Mouse (Mus musculus): ENCODE measurements around the gene Acsf3. TPM values are rescaled to one million over a fixed set of nuclear protein-coding genes. Genes with fewer than 3 reads are reported as not detected.

Gene Acsf3
- total RNA-seq, 1 experiment: 11.7 TPM

DNA sequence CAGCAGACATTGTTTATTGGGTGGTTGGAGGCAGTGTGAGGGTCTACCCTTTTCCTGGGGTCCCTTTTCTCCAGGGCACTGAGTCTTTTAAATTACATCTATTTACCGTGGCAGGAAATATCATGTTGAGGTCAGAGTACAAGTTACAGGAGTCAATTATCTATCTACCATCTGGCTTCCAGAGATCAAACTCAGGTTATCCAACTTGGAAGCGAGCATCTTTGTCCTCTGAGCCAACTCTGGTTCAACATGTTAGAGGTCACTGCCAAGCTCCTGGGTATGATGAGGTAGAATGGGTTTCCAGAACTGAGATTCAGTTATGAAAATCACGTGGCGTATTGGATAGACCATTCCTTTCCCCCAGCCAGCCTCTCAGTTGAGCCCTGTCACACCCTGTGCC is 79.8 kb downstream of the Acsf3 start:
- H3K27ac ChIP-seq (ENCODE audit: insufficient read depth, low read depth, low read length, poor library complexity, severe bottlenecking): no peak overlapping the region
- H3K36me3 ChIP-seq (ENCODE audit: control insufficient read depth, insufficient read depth, low read length, poor library complexity, severe bottlenecking): no peaks in the 10 kb centered on the region
- in situ Hi-C loops (cut with MboI; ENCODE audit: low sequenced_read_pairs in 2 of 2, unreplicated experiment in 2 of 2): no loop called here
- no peak for TF ChIP-seq ZNF384 (IDR thresholded peaks at IDR 0.05; ENCODE audit: low read depth, low read length)
- no peaks in the 10 kb centered on the region; a peak in 1 of 4 replicates for H3K4me1 ChIP-seq (ENCODE audit: control insufficient read depth in 2 of 2, insufficient read depth in 2 of 2, low read length in 2 of 2, poor library complexity in 1 of 2)
- DNase-seq (ENCODE audit: low read depth, low spot score): no peak
- no peak overlapping the region for H3K9ac ChIP-seq (ENCODE audit: insufficient read depth, low read depth, low read length, poor library complexity, severe bottlenecking)
- no peak overlapping the region for H3K4me3 ChIP-seq (ENCODE audit: insufficient read depth in 1 of 2, low read depth in 1 of 2, low read length in 2 of 2, poor library complexity in 1 of 2, severe bottlenecking in 1 of 2)
- H3K9me3 ChIP-seq (ENCODE audit: control insufficient read depth, insufficient read depth, low read depth, low read length): no peaks in the 10 kb centered on the region

DNA sequence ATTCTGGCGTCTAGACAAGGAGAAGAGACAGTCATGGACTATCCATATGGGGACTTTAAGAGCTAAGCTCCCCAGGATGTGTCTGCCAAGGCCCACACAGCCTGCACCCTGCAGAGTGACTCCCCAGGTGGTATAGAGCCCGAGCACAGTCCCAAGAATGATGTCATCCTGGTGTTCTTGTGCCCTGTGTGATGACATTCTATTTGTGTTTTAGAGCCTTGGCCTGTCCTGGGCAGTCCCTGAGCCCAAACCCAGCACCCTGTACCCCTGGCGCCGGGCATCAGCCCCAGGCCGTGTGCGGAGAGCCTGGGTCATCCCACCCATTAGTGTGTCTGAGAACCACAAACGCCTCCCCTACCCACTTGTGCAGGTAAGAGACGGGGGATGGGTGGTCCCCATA is 81.0 kb downstream of the Acsf3 start:
- DNase-seq (ENCODE audit: low read depth, low spot score): no peak
- Histone ChIP-seq H3K9ac (ENCODE audit: insufficient read depth, low read depth, low read length, poor library complexity, severe bottlenecking) (no peak overlapping the region), H3K27ac (ENCODE audit: insufficient read depth, low read depth, low read length, poor library complexity, severe bottlenecking) (no peak overlapping the region), H3K36me3 (ENCODE audit: control insufficient read depth, insufficient read depth, low read length, poor library complexity, severe bottlenecking) (no peaks in the 10 kb centered on the region), H3K4me3 (ENCODE audit: insufficient read depth in 1 of 2, low read depth in 1 of 2, low read length in 2 of 2, poor library complexity in 1 of 2, severe bottlenecking in 1 of 2) (no peak overlapping the region), H3K9me3 (ENCODE audit: control insufficient read depth, insufficient read depth, low read depth, low read length) (no peaks in the 10 kb centered on the region), H3K4me1 (ENCODE audit: control insufficient read depth in 2 of 2, insufficient read depth in 2 of 2, low read length in 2 of 2, poor library complexity in 1 of 2) (no peaks in the 10 kb centered on the region; a peak in 1 of 4 replicates)
- TF ChIP-seq CHD2 (IDR thresholded peaks at IDR 0.05; ENCODE audit: low read depth, low read length) (no peak), HCFC1 (IDR thresholded peaks at IDR 0.05; ENCODE audit: borderline replicate concordance, insufficient read depth, low read length) (no peak), MAFK (IDR thresholded peaks at IDR 0.05; ENCODE audit: insufficient read depth, low read depth, low read length) (no peak)
- in situ Hi-C loops (cut with MboI; ENCODE audit: low sequenced_read_pairs in 2 of 2, unreplicated experiment in 2 of 2): no loop called here

DNA sequence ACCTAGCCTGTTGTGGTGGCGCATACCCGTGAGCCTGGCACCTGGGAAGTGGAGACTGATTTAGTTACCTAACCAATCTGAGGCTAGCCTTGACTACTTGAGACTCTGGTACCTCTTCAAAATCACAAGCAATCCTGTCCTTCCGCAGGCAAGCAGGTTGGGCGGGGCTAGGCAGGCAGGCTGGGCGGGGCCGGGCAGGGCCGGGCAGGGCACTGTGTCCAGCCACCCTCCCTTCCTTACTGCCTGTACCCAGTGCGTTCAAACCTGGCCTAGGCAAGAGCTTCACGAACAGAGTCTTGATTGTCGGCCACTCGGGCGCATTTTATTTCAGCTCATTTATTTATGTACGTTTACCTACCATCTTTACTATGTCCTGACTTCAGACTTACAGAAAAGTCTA is 84.6 kb downstream of the Acsf3 start:
- no peak for TF ChIP-seq ZC3H11A (IDR thresholded peaks at IDR 0.05; ENCODE audit: borderline replicate concordance, low read depth, low read length)
- no peaks in the 10 kb centered on the region for H3K9me3 ChIP-seq (ENCODE audit: control insufficient read depth, insufficient read depth, low read depth, low read length)
- H3K27ac ChIP-seq (ENCODE audit: insufficient read depth, low read depth, low read length, poor library complexity, severe bottlenecking): no peak overlapping the region
- H3K36me3 ChIP-seq (ENCODE audit: control insufficient read depth, insufficient read depth, low read length, poor library complexity, severe bottlenecking): no peaks in the 10 kb centered on the region
- H3K9ac ChIP-seq (ENCODE audit: insufficient read depth, low read depth, low read length, poor library complexity, severe bottlenecking): no peak overlapping the region
- in situ Hi-C loops (cut with MboI; ENCODE audit: low sequenced_read_pairs in 2 of 2, unreplicated experiment in 2 of 2): no loop called here
- H3K4me3 ChIP-seq (ENCODE audit: insufficient read depth in 1 of 2, low read depth in 1 of 2, low read length in 2 of 2, poor library complexity in 1 of 2, severe bottlenecking in 1 of 2): no peak overlapping the region
- DNase-seq (ENCODE audit: low read depth, low spot score): no peak
- no peaks in the 10 kb centered on the region for H3K4me1 ChIP-seq (ENCODE audit: control insufficient read depth in 2 of 2, insufficient read depth in 2 of 2, low read length in 2 of 2, poor library complexity in 1 of 2)

DNA sequence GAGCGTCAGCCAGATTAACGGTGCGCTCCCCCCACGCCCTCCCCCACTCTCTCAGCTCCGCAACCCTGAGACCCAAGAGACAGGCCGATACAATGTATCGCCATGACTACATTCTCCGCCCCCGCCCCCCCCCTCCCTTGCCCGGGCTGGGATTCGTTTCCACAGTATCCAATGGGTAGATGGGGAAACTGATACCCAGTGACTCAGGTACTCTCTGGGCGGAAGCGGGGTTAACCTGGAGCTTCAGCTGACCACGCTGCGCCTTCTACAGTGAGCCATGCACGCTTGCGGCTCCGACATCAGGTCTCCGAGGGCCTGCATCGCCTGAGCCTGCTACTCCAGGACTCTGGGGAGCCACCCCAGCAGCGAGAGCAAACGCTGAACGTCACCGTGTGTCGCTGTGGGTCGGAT is 89.4 kb downstream of the Acsf3 start:
- H3K36me3 ChIP-seq (ENCODE audit: control insufficient read depth, insufficient read depth, low read length, poor library complexity, severe bottlenecking): no peaks in the 10 kb centered on the region
- H3K9me3 ChIP-seq (ENCODE audit: control insufficient read depth, insufficient read depth, low read depth, low read length): no peaks in the 10 kb centered on the region
- H3K9ac ChIP-seq (ENCODE audit: insufficient read depth, low read depth, low read length, poor library complexity, severe bottlenecking): no peak overlapping the region
- H3K27ac ChIP-seq (ENCODE audit: insufficient read depth, low read depth, low read length, poor library complexity, severe bottlenecking): no peak overlapping the region
- H3K4me1 ChIP-seq (ENCODE audit: control insufficient read depth in 2 of 2, insufficient read depth in 2 of 2, low read length in 2 of 2, poor library complexity in 1 of 2): peaks cover 0 to under 1% of the 10 kb centered on the region in 2 experiments; a peak in 1 of 4 replicates
- TF ChIP-seq HCFC1 (IDR thresholded peaks at IDR 0.05; ENCODE audit: borderline replicate concordance, insufficient read depth, low read length): no peak
- TF ChIP-seq CHD2 (IDR thresholded peaks at IDR 0.05; ENCODE audit: low read depth, low read length): no peak
- no peak for TF ChIP-seq ZNF384 (IDR thresholded peaks at IDR 0.05; ENCODE audit: low read depth, low read length)
- no peak for TF ChIP-seq MAFK (IDR thresholded peaks at IDR 0.05; ENCODE audit: insufficient read depth, low read depth, low read length)
- no peak for TF ChIP-seq ZC3H11A (IDR thresholded peaks at IDR 0.05; ENCODE audit: borderline replicate concordance, low read depth, low read length)
- H3K4me3 ChIP-seq (ENCODE audit: insufficient read depth in 1 of 2, low read depth in 1 of 2, low read length in 2 of 2, poor library complexity in 1 of 2, severe bottlenecking in 1 of 2): no peak overlapping the region
- in situ Hi-C loops (cut with MboI; ENCODE audit: low sequenced_read_pairs in 2 of 2, unreplicated experiment in 2 of 2): no loop called here
- no peak for DNase-seq (ENCODE audit: low read depth, low spot score)

DNA sequence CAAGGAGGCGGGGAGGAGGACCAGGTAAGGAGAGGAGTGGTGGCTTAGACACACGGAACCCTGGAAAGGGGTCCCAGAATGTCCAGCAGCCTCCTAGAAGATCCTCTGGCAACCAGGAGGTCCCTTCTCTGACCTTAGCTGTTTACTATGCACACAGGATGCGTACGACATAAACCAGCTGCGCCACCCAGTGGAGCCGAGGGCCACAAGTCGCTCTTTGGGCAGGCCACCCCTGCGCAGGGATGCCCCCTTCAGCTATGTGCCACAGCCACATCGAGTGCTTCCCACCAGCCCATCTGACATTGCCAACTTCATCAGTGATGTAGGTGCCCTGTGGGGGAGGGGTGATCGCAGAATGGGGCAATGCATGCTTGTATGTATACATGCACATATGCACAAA is 90.2 kb downstream of the Acsf3 start:
- peaks cover 0 to 5% of the 10 kb centered on the region in 2 experiments; a peak in 1 of 4 replicates for H3K4me1 ChIP-seq (ENCODE audit: control insufficient read depth in 2 of 2, insufficient read depth in 2 of 2, low read length in 2 of 2, poor library complexity in 1 of 2)
- no peak overlapping the region for H3K9ac ChIP-seq (ENCODE audit: insufficient read depth, low read depth, low read length, poor library complexity, severe bottlenecking)
- in situ Hi-C loops (cut with MboI; ENCODE audit: low sequenced_read_pairs in 2 of 2, unreplicated experiment in 2 of 2): no loop called here
- no peak overlapping the region for H3K27ac ChIP-seq (ENCODE audit: insufficient read depth, low read depth, low read length, poor library complexity, severe bottlenecking)
- no peak overlapping the region for H3K4me3 ChIP-seq (ENCODE audit: insufficient read depth in 1 of 2, low read depth in 1 of 2, low read length in 2 of 2, poor library complexity in 1 of 2, severe bottlenecking in 1 of 2)
- TF ChIP-seq MAFK (IDR thresholded peaks at IDR 0.05; ENCODE audit: insufficient read depth, low read depth, low read length) (no peak), ZC3H11A (IDR thresholded peaks at IDR 0.05; ENCODE audit: borderline replicate concordance, low read depth, low read length) (no peak), CHD2 (IDR thresholded peaks at IDR 0.05; ENCODE audit: low read depth, low read length) (no peak), ZNF384 (IDR thresholded peaks at IDR 0.05; ENCODE audit: low read depth, low read length) (no peak), HCFC1 (IDR thresholded peaks at IDR 0.05; ENCODE audit: borderline replicate concordance, insufficient read depth, low read length) (no peak)
- no peak for DNase-seq (ENCODE audit: low read depth, low spot score)
- H3K9me3 ChIP-seq (ENCODE audit: control insufficient read depth, insufficient read depth, low read depth, low read length): no peaks in the 10 kb centered on the region
- H3K36me3 ChIP-seq (ENCODE audit: control insufficient read depth, insufficient read depth, low read length, poor library complexity, severe bottlenecking): no peaks in the 10 kb centered on the region
